Mouse (Mus musculus) midbrain, embryonic 11.5 days (tissue): ENCODE measurements around the gene Atp6v0b. TPM values are rescaled to one million over a fixed set of nuclear protein-coding genes. Genes with fewer than 3 reads are reported as not detected.

Experiments
- ATAC-seq: fragments of 200-750 bp; cut with Nextera tagmentation; 2 replicates; pipeline ENCODE4 v1.8.0; 2017; ENCODE audit warnings: moderate TSS enrichment, moderate library complexity; ENCODE audit not compliant: low FRiP score
- DNase-seq: peaks from one replicate; pipeline ENCODE4 v3.0.0; 2015; ENCODE audit warnings: low spot score; ENCODE audit errors: missing footprints
- H3K27ac ChIP-seq: fragments of 300-500 bp; sonication (generic); 2 replicates; pipeline ENCODE4 v1.5.1; 2014; ENCODE audit warnings: low read depth, low read length
- H3K27me3 ChIP-seq: fragments of 300-500 bp; sonication (generic); 2 replicates; pipeline ENCODE4 v1.6.1; 2014; ENCODE audit warnings: mild to moderate bottlenecking, low read length, moderate library complexity, mixed read lengths; ENCODE audit not compliant: control insufficient read depth, insufficient read depth
- H3K36me3 ChIP-seq: fragments of 300-500 bp; sonication (generic); 2 replicates; pipeline ENCODE4 v1.6.1; 2014; ENCODE audit warnings: mild to moderate bottlenecking, low read length, moderate library complexity, mixed read lengths; ENCODE audit not compliant: control insufficient read depth, insufficient read depth
- H3K4me1 ChIP-seq: fragments of 300-500 bp; sonication (generic); 2 replicates; pipeline ENCODE4 v1.6.1; 2014; ENCODE audit warnings: low read length; ENCODE audit not compliant: control insufficient read depth, insufficient read depth
- H3K4me2 ChIP-seq: fragments of 300-500 bp; sonication (generic); 2 replicates; pipeline ENCODE4 v1.6.1; 2014; ENCODE audit warnings: mild to moderate bottlenecking, moderate library complexity
- H3K4me3 ChIP-seq: fragments of 300-500 bp; sonication (generic); 2 replicates; pipeline ENCODE4 v1.5.1; 2014; ENCODE audit warnings: low read depth, low read length
- H3K9ac ChIP-seq: fragments of 300-500 bp; sonication (generic); 2 replicates; pipeline ENCODE4 v1.6.1; 2014; ENCODE audit warnings: low read length
- H3K9me3 ChIP-seq: fragments of 300-500 bp; sonication (generic); 2 replicates; pipeline ENCODE4 v1.6.1; 2016; ENCODE audit warnings: low read length; ENCODE audit not compliant: control insufficient read depth
- WGBS: fragments of 180-500 bp; shearing (Covaris S2); extraction: QIAGEN DNeasy Blood & Tissue Kit; methylation state at CpG from one replicate; pipeline ENCODE4 v1.1.7; 2014; 5-methylcytosine and 5-hydroxymethylcytosine counted together
- polyA plus RNA-seq: library from polyadenylated mRNA; unstranded; fragments of >200 nt; fragmentation: Nextera tagmentation; extraction: Ambion mirVana; gene quantifications from 2 replicates; pipeline ENCODE4 v1.2.1, GENCODE M21; 2014

Gene Atp6v0b
- polyA plus RNA-seq, 1 experiment from 2014 or later, result 216 TPM

DNA sequence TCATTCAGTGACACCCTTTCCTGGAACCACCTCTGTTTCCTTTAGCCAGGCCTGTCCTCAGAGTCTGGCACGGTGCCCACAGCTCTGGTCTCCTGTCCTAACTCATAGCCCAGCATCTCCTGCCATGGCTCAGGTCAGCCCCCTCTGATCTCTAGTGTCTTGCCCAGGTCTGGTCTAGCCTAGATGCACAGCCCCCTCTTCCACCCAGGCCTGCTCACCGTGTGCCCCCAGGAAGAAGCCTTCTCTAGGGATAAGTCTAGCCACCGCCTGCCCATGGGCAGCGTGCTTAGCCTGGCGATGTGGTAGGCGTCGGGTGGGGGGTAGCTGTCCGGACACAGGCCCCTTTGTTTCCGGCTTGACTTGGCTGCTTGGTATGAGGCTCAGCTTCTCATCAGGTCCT lies 32.0 kb downstream of the Atp6v0b start:
- no peak for ATAC-seq
- H3K4me3 ChIP-seq, result no peak overlapping the region
- peaks cover under 1% of the 10 kb centered on the region; the same call in 1 of the 2 replicates for H3K4me1 ChIP-seq
- H3K36me3 ChIP-seq, result no peaks in the 10 kb centered on the region
- H3K27ac ChIP-seq, result no peak overlapping the region
- H3K9ac ChIP-seq, result no peak overlapping the region
- no peak for DNase-seq
- no peaks in the 10 kb centered on the region for H3K9me3 ChIP-seq
- WGBS, result 78% methylated on average over 9 of the region's 9 CpGs
- H3K4me2 ChIP-seq, result no peak overlapping the region
- no peaks in the 10 kb centered on the region for H3K27me3 ChIP-seq

DNA sequence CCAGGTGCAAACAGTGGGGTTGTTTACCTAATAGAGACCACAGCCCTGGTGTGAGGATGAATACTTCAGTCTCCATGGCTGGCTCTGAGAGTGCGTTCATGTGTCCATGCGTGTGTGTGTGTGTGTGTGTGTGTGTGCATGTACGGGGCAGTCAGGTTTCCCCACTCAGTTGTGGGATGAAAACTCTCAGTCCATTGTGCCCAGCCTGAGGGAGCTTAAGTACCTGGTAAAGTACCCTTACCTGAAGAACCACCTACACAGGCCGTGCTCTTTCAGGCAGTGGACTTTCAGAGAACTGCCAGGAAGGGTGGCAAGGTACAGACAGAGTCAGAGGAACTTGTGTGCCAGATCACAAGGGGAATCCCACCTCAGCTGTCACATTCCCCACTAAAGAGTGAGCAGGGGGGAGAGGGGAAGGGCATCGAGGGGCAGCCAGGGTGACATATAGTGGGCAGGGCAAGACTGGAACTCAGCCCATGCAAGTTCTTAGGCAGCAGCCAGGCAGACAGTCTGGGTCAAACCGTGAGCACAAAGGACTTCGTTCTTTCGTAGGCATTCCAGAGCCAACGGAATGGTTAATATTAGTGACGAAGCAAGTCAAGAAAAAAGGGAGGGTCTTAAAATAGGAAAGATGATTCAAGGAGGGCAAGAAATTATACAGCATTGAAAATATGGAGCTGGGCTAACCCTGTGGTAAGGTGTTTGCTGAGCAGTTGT lies 34.8 kb downstream of the Atp6v0b start:
- WGBS, result 90% methylated on average over 10 of the region's 10 CpGs
- H3K4me1 ChIP-seq, result peaks cover 13% of the 10 kb centered on the region
- no peak overlapping the region for H3K4me3 ChIP-seq
- H3K9ac ChIP-seq, result no peak overlapping the region
- H3K27ac ChIP-seq, result no peak overlapping the region
- H3K36me3 ChIP-seq, result no peaks in the 10 kb centered on the region
- H3K27me3 ChIP-seq, result no peaks in the 10 kb centered on the region
- H3K4me2 ChIP-seq, result no peak overlapping the region
- H3K9me3 ChIP-seq, result no peaks in the 10 kb centered on the region
- no peak for DNase-seq
- no peak for ATAC-seq

DNA sequence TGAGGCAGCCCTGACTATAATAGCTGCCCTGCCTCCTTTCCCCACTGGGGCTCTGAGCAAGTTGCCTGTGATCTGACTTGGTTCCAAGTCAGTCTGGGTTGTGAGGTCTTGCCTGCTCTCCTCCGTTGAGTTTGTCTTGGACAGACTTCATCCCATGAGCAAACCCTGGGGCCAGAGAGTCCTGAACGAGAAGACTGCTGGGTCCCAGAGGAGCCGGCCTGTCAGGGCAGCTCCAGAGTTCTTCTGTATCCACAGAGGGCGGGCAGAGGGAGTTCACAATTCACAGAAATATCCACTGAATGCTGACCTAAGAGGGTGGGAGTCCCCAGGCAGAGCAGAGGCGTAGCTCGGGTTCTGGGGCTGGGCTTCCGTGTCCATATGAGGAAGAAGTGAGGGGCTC lies 36.3 kb downstream of the Atp6v0b start:
- no peak overlapping the region for H3K9ac ChIP-seq
- no peaks in the 10 kb centered on the region for H3K9me3 ChIP-seq
- H3K36me3 ChIP-seq, result no peaks in the 10 kb centered on the region
- WGBS, result 79% methylated on average over 7 of the region's 7 CpGs
- H3K4me2 ChIP-seq, result no peak overlapping the region
- H3K4me3 ChIP-seq, result no peak overlapping the region
- no peak overlapping the region for H3K27ac ChIP-seq
- DNase-seq (no peak), ATAC-seq (no peak)
- no peaks in the 10 kb centered on the region for H3K27me3 ChIP-seq
- H3K4me1 ChIP-seq, result peaks cover 13% of the 10 kb centered on the region

DNA sequence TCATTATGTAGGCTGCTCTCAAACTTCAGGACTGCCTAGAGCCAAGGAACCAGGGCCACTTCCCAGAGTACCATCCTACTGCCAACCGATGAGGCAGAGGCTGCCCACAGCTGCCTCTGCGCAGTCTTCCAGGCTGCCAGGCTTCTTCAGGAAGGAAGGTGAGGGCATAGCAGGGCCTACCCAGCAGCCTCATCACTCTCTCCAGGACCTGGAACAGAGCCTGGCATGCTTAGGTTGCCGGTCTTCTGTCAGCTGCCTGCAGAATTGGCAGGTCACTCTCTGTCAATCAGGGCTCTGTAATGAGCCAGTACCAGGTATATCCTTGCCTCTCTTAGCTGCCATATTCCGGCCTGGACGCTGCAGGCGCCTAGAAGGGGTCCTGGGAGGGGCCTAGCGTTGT lies 37.0 kb downstream of the Atp6v0b start:
- Histone ChIP-seq H3K9me3 (no peaks in the 10 kb centered on the region), H3K4me2 (no peak overlapping the region), H3K36me3 (no peaks in the 10 kb centered on the region), H3K27me3 (no peaks in the 10 kb centered on the region), H3K9ac (no peak overlapping the region), H3K27ac (no peak overlapping the region), H3K4me3 (no peak overlapping the region), H3K4me1 (peaks cover 13% of the 10 kb centered on the region)
- ATAC-seq, result no peak
- WGBS, result 79% methylated on average over 7 of the region's 7 CpGs
- DNase-seq, result no peak

DNA sequence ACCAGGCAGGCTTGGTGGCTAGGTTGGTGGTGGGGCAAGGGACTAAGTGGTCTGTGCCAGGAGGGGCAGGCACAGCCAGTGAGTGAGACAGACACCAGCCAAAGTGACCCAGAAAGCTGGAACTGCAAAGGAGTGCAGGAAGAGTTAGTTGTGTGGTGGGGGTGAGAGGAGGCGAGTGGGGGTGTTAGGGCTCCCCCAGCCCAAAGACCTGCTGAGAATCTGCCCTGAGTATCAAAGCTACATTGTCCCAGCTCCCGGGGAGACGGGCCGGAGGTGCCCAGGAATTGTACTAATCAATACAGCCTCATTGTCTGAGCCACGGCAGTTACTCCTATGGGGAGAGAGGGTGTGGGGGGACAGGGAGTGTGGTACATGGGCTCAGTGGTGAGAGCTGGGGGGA lies 37.6 kb downstream of the Atp6v0b start:
- WGBS, result 23% methylated on average over 5 of the region's 5 CpGs
- Histone ChIP-seq H3K4me2 (no peak overlapping the region), H3K9me3 (no peaks in the 10 kb centered on the region), H3K4me3 (no peak overlapping the region), H3K27ac (no peak overlapping the region), H3K27me3 (no peaks in the 10 kb centered on the region), H3K9ac (0 out of 2 replicates have a peak overlapping the region, but pooled peaks have one; percentile 34), H3K4me1 (peaks cover 13% of the 10 kb centered on the region), H3K36me3 (no peaks in the 10 kb centered on the region)
- ATAC-seq, result peak; percentile 66
- no peak for DNase-seq

DNA sequence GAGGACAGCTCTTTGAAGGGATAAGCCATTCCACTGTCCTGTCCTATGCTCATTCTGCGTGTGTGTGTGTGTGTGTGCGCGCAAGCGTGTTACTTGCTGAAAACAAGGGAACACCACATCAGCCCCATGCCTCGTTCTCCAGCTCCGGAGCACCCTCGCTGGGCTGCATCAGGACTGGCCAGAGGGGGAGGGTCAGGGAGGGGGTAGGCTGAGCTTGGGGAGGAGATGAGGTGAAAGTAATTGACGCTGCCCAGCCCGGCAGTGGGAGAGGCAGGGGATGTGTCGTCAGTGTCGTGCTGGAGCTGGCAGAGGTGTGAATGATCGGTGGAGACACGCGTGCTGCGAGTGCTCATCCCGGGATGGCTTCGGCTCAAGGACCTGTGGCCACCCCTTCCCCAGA lies 38.1 kb downstream of the Atp6v0b start:
- Histone ChIP-seq H3K4me3 (no peak overlapping the region), H3K27ac (no peak overlapping the region), H3K4me2 (no peak overlapping the region), H3K27me3 (no peaks in the 10 kb centered on the region), H3K36me3 (no peaks in the 10 kb centered on the region), H3K4me1 (peaks cover 13% of the 10 kb centered on the region), H3K9me3 (no peaks in the 10 kb centered on the region), H3K9ac (0 out of 2 replicates have a peak overlapping the region, but pooled peaks have one; percentile 34)
- DNase-seq, result no peak
- 55% methylated on average over 17 of the region's 17 CpGs for WGBS
- ATAC-seq, result no peak; the same call in 1 of the 2 replicates

DNA sequence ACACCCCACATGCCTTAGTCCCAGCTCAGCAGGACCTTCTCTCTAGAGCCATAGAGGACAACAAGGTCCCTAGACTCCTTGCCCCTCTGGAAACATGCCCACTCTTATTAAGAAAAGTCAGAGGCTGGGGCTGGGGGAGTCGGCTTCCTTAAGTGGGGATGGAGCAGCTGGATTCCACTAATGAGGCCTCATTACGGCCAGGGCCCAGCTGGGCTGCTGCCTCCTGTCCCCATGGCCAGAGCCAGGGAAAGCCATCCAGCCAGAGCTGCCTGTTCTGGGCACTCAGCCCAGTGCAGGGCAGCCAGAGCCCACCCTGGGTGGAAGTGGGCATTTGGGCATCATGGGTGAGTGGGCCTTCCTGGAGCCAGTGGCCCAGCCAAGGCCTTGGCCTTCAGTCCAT lies 40.1 kb downstream of the Atp6v0b start:
- ATAC-seq (no peak), DNase-seq (no peak)
- H3K27ac ChIP-seq, result no peak overlapping the region
- H3K9me3 ChIP-seq, result no peaks in the 10 kb centered on the region
- no peak overlapping the region for H3K4me3 ChIP-seq
- H3K36me3 ChIP-seq, result no peaks in the 10 kb centered on the region
- H3K4me2 ChIP-seq, result no peak overlapping the region
- H3K9ac ChIP-seq, result no peak overlapping the region
- no peaks in the 10 kb centered on the region for H3K27me3 ChIP-seq
- H3K4me1 ChIP-seq, result peaks cover 13% of the 10 kb centered on the region
- WGBS, result 60% methylated on average over 2 of the region's 2 CpGs

DNA sequence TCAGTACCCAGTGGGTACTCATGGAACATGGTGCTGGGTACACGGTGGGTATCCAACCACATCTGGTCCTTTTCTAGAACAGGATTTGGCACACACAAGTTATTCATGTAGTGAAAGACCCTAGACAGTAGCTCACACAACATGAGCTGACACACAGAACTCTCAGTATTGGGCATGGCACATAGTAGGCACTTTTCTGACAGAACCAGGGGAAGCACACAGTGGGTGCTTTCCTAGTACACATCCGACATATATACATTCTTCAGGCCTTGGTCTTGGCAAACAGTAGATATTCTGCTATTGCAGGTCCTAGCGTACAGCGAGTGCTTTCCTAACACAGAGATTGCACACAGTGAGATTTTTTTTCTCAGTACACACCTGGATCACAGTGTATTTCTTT lies 40.9 kb downstream of the Atp6v0b start:
- WGBS, result 95% methylated on average over 4 of the region's 4 CpGs
- no peak for ATAC-seq
- Histone ChIP-seq H3K36me3 (no peaks in the 10 kb centered on the region), H3K9me3 (no peaks in the 10 kb centered on the region), H3K27ac (no peak overlapping the region), H3K9ac (no peak overlapping the region), H3K4me2 (no peak overlapping the region), H3K27me3 (no peaks in the 10 kb centered on the region), H3K4me1 (peaks cover 13% of the 10 kb centered on the region), H3K4me3 (no peak overlapping the region)
- peak; percentile 33 for DNase-seq

DNA sequence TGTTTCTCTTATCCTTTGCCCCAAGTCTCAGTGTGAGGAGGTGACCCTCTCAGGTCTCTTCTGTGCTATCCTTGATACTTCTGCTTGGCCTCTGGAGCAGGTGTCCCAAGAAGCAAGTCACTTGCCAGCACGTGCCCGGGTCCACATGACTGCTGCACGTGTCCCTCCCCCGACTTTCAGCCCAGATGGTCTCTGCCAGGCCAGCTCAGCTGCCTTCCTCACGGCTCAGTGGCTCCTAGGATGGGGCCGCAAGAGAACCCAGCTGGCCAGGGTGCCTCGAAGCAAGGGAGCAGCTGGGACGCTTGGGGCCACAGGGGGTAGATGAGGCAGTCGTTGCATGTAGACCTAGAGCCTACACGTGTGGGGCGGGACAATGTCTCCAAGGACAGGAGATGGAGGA lies 41.8 kb downstream of the Atp6v0b start:
- no peaks in the 10 kb centered on the region for H3K27me3 ChIP-seq
- H3K9me3 ChIP-seq, result no peaks in the 10 kb centered on the region
- H3K4me2 ChIP-seq, result no peak overlapping the region
- WGBS, result 83% methylated on average over 11 of the region's 11 CpGs
- H3K4me3 ChIP-seq, result no peak overlapping the region
- no peak overlapping the region for H3K27ac ChIP-seq
- H3K4me1 ChIP-seq, result peaks cover 13% of the 10 kb centered on the region
- no peak for ATAC-seq
- no peak overlapping the region for H3K9ac ChIP-seq
- H3K36me3 ChIP-seq, result no peaks in the 10 kb centered on the region
- peak; percentile 2 for DNase-seq
